Mouse (Mus musculus): ENCODE measurements around the gene Hist2h2be.

DNA sequence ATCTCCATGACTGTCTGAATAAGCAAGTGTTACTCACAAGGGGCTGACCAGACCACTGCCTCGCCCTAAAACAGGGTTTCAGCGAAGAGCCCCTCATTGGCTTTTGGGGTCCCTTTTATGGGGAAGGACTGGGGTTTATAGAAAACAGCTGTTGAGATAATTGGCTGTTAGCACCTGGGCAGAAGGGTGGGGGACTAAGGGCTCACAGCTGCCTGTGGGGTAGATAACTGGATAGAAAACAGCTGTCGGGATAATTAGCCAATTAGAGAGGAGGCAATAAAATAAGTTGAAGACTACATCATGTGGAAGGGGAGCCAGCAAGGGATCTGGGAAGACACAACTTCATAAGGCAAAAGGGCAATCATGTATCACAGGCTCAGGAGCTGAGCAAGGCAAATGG, 30.0 kb downstream of the Hist2h2be start:
- no peak for TF ChIP-seq POLR2A (IDR thresholded peaks at IDR 0.05; ENCODE audit: insufficient read depth, low read length)
- no peak for TF ChIP-seq CTCF (IDR thresholded peaks at IDR 0.05; ENCODE audit: low read depth, low read length)
- no peak for TF ChIP-seq EP300 (IDR thresholded peaks at IDR 0.05; ENCODE audit: insufficient read depth, low read depth, low read length)

All from ES-Bruce4 (cell line).